Mouse (Mus musculus): ENCODE results near the gene Klrb1b. TPM values are rescaled to one million over a fixed set of nuclear protein-coding genes. Genes with fewer than 3 reads are reported as not detected.

The Klrb1b gene
- polyA plus RNA-seq (2014; fragmentation: Nextera tagmentation; extraction: Ambion mirVana) = not detected in 2 replicates

GRCm38 (mm10) chr6:128826132-128826531 is at the start of gene Klrb1b, which contains the start of gene Gm44511:
Gene Klrb1b (minus strand): TSS chr6:128826331.
Gene Gm44511 (minus strand): TSS chr6:128826315.
- Histone ChIP-seq H3K27me3 (ENCODE audit: control insufficient read depth, insufficient read depth, low read length) (no peaks in the 10 kb centered on the region; the same call in 1 of the 2 replicates), H3K9me3 (replicated peaks; ENCODE audit: control insufficient read depth, low read length) (no peaks in the 10 kb centered on the region), H3K4me3 (ENCODE audit: low read depth, low read length) (no peak within 1 kb of the TSS), H3K9ac (ENCODE audit: low read depth, low read length) (no peak within 1 kb of the TSS), H3K27ac (ENCODE audit: low read depth, low read length) (no peak within 1 kb of the TSS), H3K4me1 (ENCODE audit: control insufficient read depth, insufficient read depth, low read length) (no peaks in the 10 kb centered on the region), H3K36me3 (ENCODE audit: control insufficient read depth, insufficient read depth, low read length) (no peaks in the 10 kb centered on the region), H3K4me2 (no peak within 1 kb of the TSS)
- no peak for ATAC-seq (replicated peaks; ENCODE audit: insufficient number of reproducible peaks, low FRiP score, low TSS enrichment)
- 82% methylated on average over 6 of the region's 6 CpGs for WGBS (ENCODE audit: insufficient replicate concordance)

- 73% methylated on average over 1 of the region's 1 CpGs for WGBS (ENCODE audit: insufficient replicate concordance)
- Histone ChIP-seq H3K4me2 (no peak overlapping the region), H3K27me3 (ENCODE audit: control insufficient read depth, insufficient read depth, low read length) (no peaks in the 10 kb centered on the region), H3K27ac (ENCODE audit: low read depth, low read length) (no peak overlapping the region), H3K36me3 (ENCODE audit: control insufficient read depth, insufficient read depth, low read length) (no peaks in the 10 kb centered on the region), H3K9me3 (replicated peaks; ENCODE audit: control insufficient read depth, low read length) (no peaks in the 10 kb centered on the region), H3K9ac (ENCODE audit: low read depth, low read length) (no peak overlapping the region), H3K4me1 (ENCODE audit: control insufficient read depth, insufficient read depth, low read length) (no peaks in the 10 kb centered on the region), H3K4me3 (ENCODE audit: low read depth, low read length) (no peak overlapping the region)
- no peak for ATAC-seq (replicated peaks; ENCODE audit: insufficient number of reproducible peaks, low FRiP score, low TSS enrichment)
Measured at GRCm38 (mm10) chr6:128871910-128872610, 45.9 kb upstream of the Klrb1b start.

GRCm38 (mm10) chr6:128868861-128869260 is 42.7 kb upstream of the Klrb1b start:
- ATAC-seq (replicated peaks; ENCODE audit: insufficient number of reproducible peaks, low FRiP score, low TSS enrichment) = no peak
- H3K4me3 ChIP-seq (ENCODE audit: low read depth, low read length) = no peak overlapping the region
- H3K27ac ChIP-seq (ENCODE audit: low read depth, low read length) = no peak overlapping the region
- no peak overlapping the region for H3K4me2 ChIP-seq
- WGBS (ENCODE audit: insufficient replicate concordance) = 11% methylated on average over 3 of the region's 3 CpGs
- H3K36me3 ChIP-seq (ENCODE audit: control insufficient read depth, insufficient read depth, low read length) = no peaks in the 10 kb centered on the region
- no peak overlapping the region for H3K9ac ChIP-seq (ENCODE audit: low read depth, low read length)
- no peaks in the 10 kb centered on the region for H3K4me1 ChIP-seq (ENCODE audit: control insufficient read depth, insufficient read depth, low read length)
- no peaks in the 10 kb centered on the region for H3K27me3 ChIP-seq (ENCODE audit: control insufficient read depth, insufficient read depth, low read length)
- no peaks in the 10 kb centered on the region for H3K9me3 ChIP-seq (replicated peaks; ENCODE audit: control insufficient read depth, low read length)

- H3K4me3 ChIP-seq (ENCODE audit: low read depth, low read length) = no peak overlapping the region
- ATAC-seq (replicated peaks; ENCODE audit: insufficient number of reproducible peaks, low FRiP score, low TSS enrichment) = no peak
- H3K9me3 ChIP-seq (replicated peaks; ENCODE audit: control insufficient read depth, low read length) = no peaks in the 10 kb centered on the region
- no peak overlapping the region for H3K4me2 ChIP-seq
- H3K4me1 ChIP-seq (ENCODE audit: control insufficient read depth, insufficient read depth, low read length) = no peaks in the 10 kb centered on the region
- H3K27me3 ChIP-seq (ENCODE audit: control insufficient read depth, insufficient read depth, low read length) = no peaks in the 10 kb centered on the region
- no peak overlapping the region for H3K27ac ChIP-seq (ENCODE audit: low read depth, low read length)
- H3K9ac ChIP-seq (ENCODE audit: low read depth, low read length) = no peak overlapping the region
- H3K36me3 ChIP-seq (ENCODE audit: control insufficient read depth, insufficient read depth, low read length) = no peaks in the 10 kb centered on the region
- 83% methylated on average over 2 of the region's 2 CpGs for WGBS (ENCODE audit: insufficient replicate concordance)
Measured at GRCm38 (mm10) chr6:128857976-128858375, 31.8 kb upstream of the Klrb1b start.

GRCm38 (mm10) chr6:128856250-128856649 is 30.1 kb upstream of the Klrb1b start:
- Histone ChIP-seq H3K4me3 (ENCODE audit: low read depth, low read length) (no peak overlapping the region), H3K4me1 (ENCODE audit: control insufficient read depth, insufficient read depth, low read length) (no peaks in the 10 kb centered on the region), H3K27me3 (ENCODE audit: control insufficient read depth, insufficient read depth, low read length) (no peaks in the 10 kb centered on the region), H3K9ac (ENCODE audit: low read depth, low read length) (no peak overlapping the region), H3K9me3 (replicated peaks; ENCODE audit: control insufficient read depth, low read length) (no peaks in the 10 kb centered on the region), H3K36me3 (ENCODE audit: control insufficient read depth, insufficient read depth, low read length) (no peaks in the 10 kb centered on the region), H3K27ac (ENCODE audit: low read depth, low read length) (no peak overlapping the region), H3K4me2 (no peak overlapping the region)
- WGBS (ENCODE audit: insufficient replicate concordance) = 68% methylated on average over 5 of the region's 5 CpGs
- ATAC-seq (replicated peaks; ENCODE audit: insufficient number of reproducible peaks, low FRiP score, low TSS enrichment) = 0 out of 2 replicates have a peak, but pooled peaks have one; percentile 46

- no peaks in the 10 kb centered on the region for H3K27me3 ChIP-seq (ENCODE audit: control insufficient read depth, insufficient read depth, low read length)
- H3K9me3 ChIP-seq (replicated peaks; ENCODE audit: control insufficient read depth, low read length) = no peaks in the 10 kb centered on the region
- WGBS (ENCODE audit: insufficient replicate concordance) = 52% methylated on average over 1 of the region's 1 CpGs
- H3K27ac ChIP-seq (ENCODE audit: low read depth, low read length) = no peak overlapping the region
- H3K4me3 ChIP-seq (ENCODE audit: low read depth, low read length) = no peak overlapping the region
- H3K36me3 ChIP-seq (ENCODE audit: control insufficient read depth, insufficient read depth, low read length) = no peaks in the 10 kb centered on the region
- no peaks in the 10 kb centered on the region for H3K4me1 ChIP-seq (ENCODE audit: control insufficient read depth, insufficient read depth, low read length)
- no peak overlapping the region for H3K9ac ChIP-seq (ENCODE audit: low read depth, low read length)
- no peak for ATAC-seq (replicated peaks; ENCODE audit: insufficient number of reproducible peaks, low FRiP score, low TSS enrichment)
- H3K4me2 ChIP-seq = no peak overlapping the region
Measured at GRCm38 (mm10) chr6:128855477-128855876, 29.3 kb upstream of the Klrb1b start.

GRCm38 (mm10) chr6:128854895-128855294 is 28.8 kb upstream of the Klrb1b start:
- no peak overlapping the region for H3K27ac ChIP-seq (ENCODE audit: low read depth, low read length)
- H3K4me1 ChIP-seq (ENCODE audit: control insufficient read depth, insufficient read depth, low read length) = no peaks in the 10 kb centered on the region
- H3K27me3 ChIP-seq (ENCODE audit: control insufficient read depth, insufficient read depth, low read length) = no peaks in the 10 kb centered on the region
- 85% methylated on average over 3 of the region's 3 CpGs for WGBS (ENCODE audit: insufficient replicate concordance)
- no peak overlapping the region for H3K4me3 ChIP-seq (ENCODE audit: low read depth, low read length)
- no peaks in the 10 kb centered on the region for H3K36me3 ChIP-seq (ENCODE audit: control insufficient read depth, insufficient read depth, low read length)
- H3K9me3 ChIP-seq (replicated peaks; ENCODE audit: control insufficient read depth, low read length) = no peaks in the 10 kb centered on the region
- H3K4me2 ChIP-seq = no peak overlapping the region
- ATAC-seq (replicated peaks; ENCODE audit: insufficient number of reproducible peaks, low FRiP score, low TSS enrichment) = no peak
- no peak overlapping the region for H3K9ac ChIP-seq (ENCODE audit: low read depth, low read length)

- no peak overlapping the region for H3K9ac ChIP-seq (ENCODE audit: low read depth, low read length)
- WGBS (ENCODE audit: insufficient replicate concordance) = 35% methylated on average over 12 of the region's 12 CpGs
- H3K4me3 ChIP-seq (ENCODE audit: low read depth, low read length) = no peak overlapping the region
- H3K36me3 ChIP-seq (ENCODE audit: control insufficient read depth, insufficient read depth, low read length) = no peaks in the 10 kb centered on the region
- peak; percentile 49; the same call in 1 of the 2 replicates for ATAC-seq (replicated peaks; ENCODE audit: insufficient number of reproducible peaks, low FRiP score, low TSS enrichment)
- no peaks in the 10 kb centered on the region for H3K9me3 ChIP-seq (replicated peaks; ENCODE audit: control insufficient read depth, low read length)
- no peaks in the 10 kb centered on the region for H3K4me1 ChIP-seq (ENCODE audit: control insufficient read depth, insufficient read depth, low read length)
- no peak overlapping the region for H3K4me2 ChIP-seq
- no peak overlapping the region for H3K27ac ChIP-seq (ENCODE audit: low read depth, low read length)
- H3K27me3 ChIP-seq (ENCODE audit: control insufficient read depth, insufficient read depth, low read length) = no peaks in the 10 kb centered on the region
Measured at GRCm38 (mm10) chr6:128854024-128854820, 28.1 kb upstream of the Klrb1b start.
